Mouse (Mus musculus) stomach, embryonic 16.5 days (tissue): ENCODE data around the gene Nkapd1. TPM values are rescaled to one million over a fixed set of nuclear protein-coding genes. Genes with fewer than 3 reads are reported as not detected.

Experiments
- ATAC-seq: fragments of 200-750 bp; cut with Nextera tagmentation; 2 replicates; pipeline ENCODE4 v1.8.0; 2017; ENCODE audit warnings: moderate number of reproducible peaks, moderate TSS enrichment; ENCODE audit not compliant: insufficient read depth, low FRiP score
- H3K27ac ChIP-seq: fragments of 300-500 bp; sonication (generic); 2 replicates; pipeline ENCODE4 v1.5.1; 2014; ENCODE audit warnings: low read length
- H3K27me3 ChIP-seq: fragments of 300-500 bp; sonication (generic); 2 replicates; pipeline ENCODE4 v1.6.1; 2014; ENCODE audit warnings: low read length, control low read depth, mixed read lengths; ENCODE audit not compliant: control insufficient read depth, insufficient read depth
- H3K36me3 ChIP-seq: fragments of 300-500 bp; sonication (generic); 2 replicates; pipeline ENCODE4 v1.6.1; 2014; ENCODE audit warnings: low read length; ENCODE audit not compliant: control insufficient read depth, insufficient read depth
- H3K4me1 ChIP-seq: fragments of 300-500 bp; sonication (generic); 2 replicates; pipeline ENCODE4 v1.6.1; 2014; ENCODE audit warnings: low read length, control low read depth, mixed read lengths; ENCODE audit not compliant: control insufficient read depth, insufficient read depth
- H3K4me2 ChIP-seq: fragments of 300-500 bp; sonication (generic); 2 replicates; pipeline ENCODE4 v1.6.1; 2014; ENCODE audit warnings: low read depth, low read length, mixed read lengths
- H3K4me3 ChIP-seq: fragments of 300-500 bp; sonication (generic); replicated peaks from 2 replicates; pipeline ENCODE4 v1.5.1; 2014; ENCODE audit warnings: mild to moderate bottlenecking, low read length
- H3K9ac ChIP-seq: fragments of 300-500 bp; sonication (generic); 2 replicates; pipeline ENCODE4 v1.6.1; 2014; ENCODE audit warnings: low read length
- H3K9me3 ChIP-seq: fragments of 300-500 bp; sonication (generic); replicated peaks from 2 replicates; pipeline ENCODE4 v1.6.1; 2016; ENCODE audit warnings: low read length, control low read depth; ENCODE audit not compliant: control insufficient read depth
- WGBS: fragments of 180-500 bp; shearing (Covaris S2); extraction: QIAGEN DNeasy Blood & Tissue Kit; methylation state at CpG from one replicate; pipeline ENCODE4 v1.1.7; 2014; 5-methylcytosine and 5-hydroxymethylcytosine counted together
- polyA plus RNA-seq: library from polyadenylated mRNA; unstranded; fragments of >200 nt; fragmentation: Nextera tagmentation; extraction: Ambion mirVana; gene quantifications from 2 replicates; pipeline ENCODE4 v1.2.1, GENCODE M21; 2015

Nkapd1 gene
- polyA plus RNA-seq, 1 experiment from 2014 or later = 18.2 TPM

DNA sequence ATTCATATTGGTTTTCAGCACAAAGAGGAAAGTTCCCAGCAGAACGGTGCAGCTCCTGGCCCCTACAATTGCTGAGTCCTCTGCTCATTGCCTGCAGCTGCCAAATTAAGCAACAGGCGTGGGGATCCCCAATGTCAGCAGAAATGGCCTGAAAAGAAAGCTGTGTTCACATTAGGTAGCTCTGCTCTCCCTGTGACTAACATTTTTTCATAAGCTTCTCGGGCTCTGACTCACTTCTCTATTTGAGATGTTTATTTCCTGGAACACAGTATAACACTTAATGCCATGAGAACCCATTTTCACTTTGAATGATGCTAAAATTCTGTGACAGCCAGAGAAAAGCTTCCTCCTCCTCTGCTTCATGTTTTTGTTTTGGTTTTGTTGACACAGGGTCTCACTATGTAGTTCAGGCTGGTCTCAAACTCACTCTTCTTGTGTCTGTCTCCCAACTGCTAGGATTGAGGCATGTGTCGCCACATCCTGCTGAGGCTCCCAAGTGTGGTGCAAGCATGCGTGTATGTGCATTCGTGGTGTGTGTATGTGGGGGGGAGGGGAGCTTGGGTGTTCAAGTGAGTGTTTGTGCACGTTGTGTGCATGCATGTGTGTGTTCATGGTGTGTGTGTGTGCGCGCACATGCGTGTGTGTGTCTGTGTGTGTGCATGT is 26.3 kb downstream of the Nkapd1 start:
- Histone ChIP-seq H3K4me3 (no peak overlapping the region), H3K27ac (no peak overlapping the region), H3K4me2 (no peak overlapping the region), H3K27me3 (no peaks in the 10 kb centered on the region), H3K4me1 (peaks cover 6% of the 10 kb centered on the region; the same call in 1 of the 2 replicates), H3K36me3 (peaks cover 7% of the 10 kb centered on the region; the same call in 1 of the 2 replicates), H3K9me3 (no peaks in the 10 kb centered on the region), H3K9ac (no peak overlapping the region)
- WGBS = 70% methylated on average over 10 of the region's 10 CpGs
- no peak; the same call in 1 of the 2 replicates for ATAC-seq

DNA sequence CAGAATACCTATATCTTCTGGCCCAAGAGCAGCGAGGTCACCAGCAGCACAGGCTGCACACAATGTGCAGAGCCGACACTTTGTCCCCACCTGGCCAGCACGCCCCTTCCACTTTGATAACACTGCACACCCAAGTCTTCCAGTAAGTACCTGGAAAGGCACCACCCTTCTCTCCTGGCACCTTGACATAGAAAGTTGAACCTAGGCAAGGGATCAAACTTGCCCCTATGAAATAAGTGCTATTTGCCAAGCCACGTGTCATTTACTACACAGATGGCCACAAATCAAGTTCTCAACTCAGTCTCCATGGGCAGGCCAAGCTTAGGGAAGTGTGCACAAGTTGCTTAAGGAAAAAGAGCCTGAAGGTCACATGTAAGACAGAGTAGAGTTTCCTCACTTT is 30.3 kb downstream of the Nkapd1 start:
- peak overlapping the region; percentile 13 for H3K27ac ChIP-seq
- H3K9me3 ChIP-seq = no peaks in the 10 kb centered on the region
- WGBS = 49% methylated on average over 4 of the region's 4 CpGs
- no peak overlapping the region for H3K4me2 ChIP-seq
- H3K9ac ChIP-seq = no peak overlapping the region
- H3K36me3 ChIP-seq = no peaks in the 10 kb centered on the region
- ATAC-seq = peak; percentile 80; the same call in 1 of the 2 replicates
- H3K27me3 ChIP-seq = no peaks in the 10 kb centered on the region
- H3K4me3 ChIP-seq = no peak overlapping the region
- peaks cover 6% of the 10 kb centered on the region; the same call in 1 of the 2 replicates for H3K4me1 ChIP-seq

- 76% methylated on average over 6 of the region's 6 CpGs for whole genome bisulfite sequencing
- Histone ChIP-seq H3K4me2 (no peak overlapping the region), H3K9ac (no peak overlapping the region), H3K36me3 (no peaks in the 10 kb centered on the region), H3K9me3 (no peaks in the 10 kb centered on the region), H3K4me3 (no peak overlapping the region), H3K27me3 (no peaks in the 10 kb centered on the region), H3K4me1 (peaks cover 6% of the 10 kb centered on the region; the same call in 1 of the 2 replicates), H3K27ac (no peak overlapping the region)
- no peak for ATAC-seq
These were observed 32.0 kb downstream of the Nkapd1 start for GRCm38 (mm10) chr9:50585145-50585818.

GRCm38 (mm10) chr9:50580370-50580769 is 36.9 kb downstream of the Nkapd1 start:
- Histone ChIP-seq H3K27me3 (no peaks in the 10 kb centered on the region), H3K4me3 (no peak overlapping the region), H3K9me3 (no peaks in the 10 kb centered on the region), H3K27ac (no peak overlapping the region), H3K4me2 (no peak overlapping the region), H3K9ac (no peak overlapping the region), H3K4me1 (no peaks in the 10 kb centered on the region), H3K36me3 (no peaks in the 10 kb centered on the region)
- no peak for ATAC-seq
- WGBS = 32% methylated on average over 4 of the region's 4 CpGs

DNA sequence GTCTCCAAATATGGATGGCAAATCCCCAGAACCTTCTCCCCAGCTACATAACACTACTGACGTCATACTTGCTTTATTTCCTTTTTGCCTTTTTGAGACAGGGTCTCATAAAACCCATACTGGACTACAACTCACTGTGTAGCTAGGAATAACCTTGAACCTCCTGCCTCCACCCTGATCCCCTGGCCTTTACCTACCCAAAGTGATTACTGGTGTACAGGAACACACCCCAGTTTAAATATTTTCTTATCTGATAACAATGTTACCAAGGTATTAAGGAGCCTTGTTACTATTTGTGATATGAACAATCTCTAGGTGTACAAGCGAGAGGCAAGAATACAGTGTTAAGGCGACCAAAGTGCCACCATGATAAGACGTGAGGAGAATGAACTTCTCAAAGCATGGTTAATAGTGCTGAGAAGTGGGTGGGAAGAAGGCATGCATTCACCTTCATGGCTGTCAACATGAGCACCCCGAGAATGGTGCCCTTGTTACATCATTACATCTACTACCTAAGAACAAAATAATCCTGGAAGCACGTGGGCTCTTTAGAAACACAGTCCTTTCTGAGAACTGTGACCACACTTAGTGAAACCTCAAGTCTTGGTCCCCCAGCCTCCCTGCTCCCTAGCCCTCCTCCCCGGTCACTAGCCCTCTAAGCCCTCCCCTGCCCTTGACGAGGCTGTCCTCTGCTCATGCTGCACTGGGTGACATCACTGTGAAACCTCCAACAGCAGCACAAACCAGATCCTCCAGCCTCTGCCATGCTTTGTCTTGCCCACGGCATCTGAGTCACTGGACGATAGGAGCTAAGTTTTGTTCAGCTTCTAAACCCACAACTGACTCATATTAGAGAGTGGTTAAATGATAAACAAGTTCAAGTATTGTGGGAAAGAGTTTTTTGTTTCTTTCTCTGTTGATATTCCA is 47.4 kb downstream of the Nkapd1 start:
- no peak overlapping the region for H3K4me2 ChIP-seq
- no peak overlapping the region for H3K4me3 ChIP-seq
- no peak overlapping the region for H3K9ac ChIP-seq
- H3K27me3 ChIP-seq = no peaks in the 10 kb centered on the region
- H3K9me3 ChIP-seq = no peaks in the 10 kb centered on the region
- peak; percentile 83 for ATAC-seq
- no peaks in the 10 kb centered on the region for H3K36me3 ChIP-seq
- WGBS = 57% methylated on average over 10 of the region's 10 CpGs
- H3K27ac ChIP-seq = peak overlapping the region; percentile 66; the same call in 1 of the 2 replicates
- no peaks in the 10 kb centered on the region for H3K4me1 ChIP-seq

- no peaks in the 10 kb centered on the region for H3K9me3 ChIP-seq
- no peaks in the 10 kb centered on the region for H3K36me3 ChIP-seq
- no peak overlapping the region for H3K4me3 ChIP-seq
- no peak overlapping the region for H3K9ac ChIP-seq
- no peak overlapping the region for H3K4me2 ChIP-seq
- H3K27ac ChIP-seq = no peak overlapping the region
- ATAC-seq = no peak
- no peaks in the 10 kb centered on the region for H3K4me1 ChIP-seq
- 75% methylated on average over 2 of the region's 2 CpGs for WGBS
- H3K27me3 ChIP-seq = no peaks in the 10 kb centered on the region
These were observed 49.4 kb downstream of the Nkapd1 start for GRCm38 (mm10) chr9:50567881-50568280.

GRCm38 (mm10) chr9:50567372-50567771 is 49.9 kb downstream of the Nkapd1 start:
- Histone ChIP-seq H3K36me3 (no peaks in the 10 kb centered on the region), H3K9me3 (no peaks in the 10 kb centered on the region), H3K9ac (no peak overlapping the region), H3K27me3 (no peaks in the 10 kb centered on the region), H3K4me1 (no peaks in the 10 kb centered on the region), H3K4me2 (no peak overlapping the region), H3K27ac (no peak overlapping the region), H3K4me3 (no peak overlapping the region)
- no peak for ATAC-seq
- WGBS = 77% methylated on average over 4 of the region's 4 CpGs

DNA sequence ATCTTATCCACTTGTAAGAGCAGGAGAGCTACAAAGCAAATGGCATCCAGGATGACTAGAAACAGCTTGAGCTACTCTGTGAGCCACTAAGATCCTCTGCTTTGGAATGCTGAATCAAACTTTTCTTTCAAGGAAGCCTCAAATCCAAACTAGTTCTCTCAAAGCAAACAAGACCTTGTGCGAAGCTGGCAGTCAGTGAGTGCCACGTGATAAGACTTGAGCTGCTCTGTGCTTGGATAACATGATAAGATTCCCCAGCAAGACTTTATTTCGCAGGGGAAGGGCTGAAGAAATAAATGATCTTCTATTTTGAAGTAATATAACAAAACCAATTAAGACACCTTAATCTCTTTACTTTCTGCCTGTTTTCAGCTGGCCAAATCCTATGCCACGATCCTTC is 51.3 kb downstream of the Nkapd1 start:
- WGBS = 55% methylated on average over 4 of the region's 4 CpGs
- Histone ChIP-seq H3K9ac (no peak overlapping the region), H3K4me1 (no peaks in the 10 kb centered on the region), H3K4me3 (no peak overlapping the region), H3K36me3 (no peaks in the 10 kb centered on the region), H3K9me3 (no peaks in the 10 kb centered on the region), H3K27me3 (no peaks in the 10 kb centered on the region), H3K4me2 (no peak overlapping the region), H3K27ac (no peak overlapping the region)
- ATAC-seq = no peak
